Mouse (Mus musculus) midbrain, embryonic 14.5 days (tissue): ENCODE results near the gene Snrnp70. TPM values are rescaled to one million over a fixed set of nuclear protein-coding genes. Genes with fewer than 3 reads are reported as not detected.
"Not testable (repeated sequence)": the region's sequence is repeated elsewhere in the genome, so short reads cannot be mapped to it uniquely, and the experiment has no call there.

Experiments used
- ATAC-seq: fragments of 200-750 bp; cut with Nextera tagmentation; 2 replicates; pipeline ENCODE4 v1.8.0; 2017; ENCODE audit warnings: moderate number of reproducible peaks, moderate library complexity; ENCODE audit not compliant: low FRiP score, low TSS enrichment
- DNase-seq: peaks from one replicate; pipeline ENCODE4 v3.0.0-alpha.2; 2015
- H3K27ac ChIP-seq: fragments of 300-500 bp; sonication (generic); replicated peaks from 2 replicates; pipeline ENCODE4 v1.5.1; 2014; ENCODE audit warnings: mild to moderate bottlenecking, low read depth, low read length, moderate library complexity
- H3K27me3 ChIP-seq: fragments of 300-500 bp; sonication (generic); 2 replicates; pipeline ENCODE4 v1.6.1; 2014; ENCODE audit warnings: low read length, control low read depth, mixed read lengths; ENCODE audit not compliant: control insufficient read depth, insufficient read depth
- H3K36me3 ChIP-seq: fragments of 300-500 bp; sonication (generic); 2 replicates; pipeline ENCODE4 v1.6.1; 2014; ENCODE audit warnings: low read length, control low read depth; ENCODE audit not compliant: control insufficient read depth, insufficient read depth
- H3K4me1 ChIP-seq: fragments of 300-500 bp; sonication (generic); 2 replicates; pipeline ENCODE4 v1.6.1; 2014; ENCODE audit warnings: mild to moderate bottlenecking, antibody characterized with exemption, low read length, control low read depth; ENCODE audit not compliant: control insufficient read depth, insufficient read depth
- H3K4me2 ChIP-seq: fragments of 300-500 bp; sonication (generic); 2 replicates; pipeline ENCODE4 v1.6.1; 2014; ENCODE audit warnings: mild to moderate bottlenecking, low read length, moderate library complexity
- H3K4me3 ChIP-seq: fragments of 300-500 bp; sonication (generic); replicated peaks from 2 replicates; pipeline ENCODE4 v1.5.1; 2014; ENCODE audit warnings: low read depth, low read length
- H3K9ac ChIP-seq: fragments of 300-500 bp; sonication (generic); replicated peaks from 2 replicates; pipeline ENCODE4 v1.6.1; 2014; ENCODE audit warnings: mild to moderate bottlenecking, low read length, moderate library complexity
- H3K9me3 ChIP-seq: fragments of 300-500 bp; sonication (generic); 2 replicates; pipeline ENCODE4 v1.6.1; 2016; ENCODE audit warnings: low read length, control low read depth, mixed read lengths; ENCODE audit not compliant: control insufficient read depth
- WGBS: fragments of 180-500 bp; shearing (Covaris S2); extraction: QIAGEN DNeasy Blood & Tissue Kit; methylation state at CpG from one replicate; pipeline ENCODE4 v1.1.7; 2014; 5-methylcytosine and 5-hydroxymethylcytosine counted together
- polyA plus RNA-seq: library from polyadenylated mRNA; unstranded; fragments of >200 nt; fragmentation: Nextera tagmentation; extraction: Ambion mirVana; gene quantifications from 2 replicates; pipeline ENCODE4 v1.2.1, GENCODE M21; 2014

Snrnp70 gene
- polyA plus RNA-seq, 1 experiment from 2014 or later = 80.6 TPM

DNA sequence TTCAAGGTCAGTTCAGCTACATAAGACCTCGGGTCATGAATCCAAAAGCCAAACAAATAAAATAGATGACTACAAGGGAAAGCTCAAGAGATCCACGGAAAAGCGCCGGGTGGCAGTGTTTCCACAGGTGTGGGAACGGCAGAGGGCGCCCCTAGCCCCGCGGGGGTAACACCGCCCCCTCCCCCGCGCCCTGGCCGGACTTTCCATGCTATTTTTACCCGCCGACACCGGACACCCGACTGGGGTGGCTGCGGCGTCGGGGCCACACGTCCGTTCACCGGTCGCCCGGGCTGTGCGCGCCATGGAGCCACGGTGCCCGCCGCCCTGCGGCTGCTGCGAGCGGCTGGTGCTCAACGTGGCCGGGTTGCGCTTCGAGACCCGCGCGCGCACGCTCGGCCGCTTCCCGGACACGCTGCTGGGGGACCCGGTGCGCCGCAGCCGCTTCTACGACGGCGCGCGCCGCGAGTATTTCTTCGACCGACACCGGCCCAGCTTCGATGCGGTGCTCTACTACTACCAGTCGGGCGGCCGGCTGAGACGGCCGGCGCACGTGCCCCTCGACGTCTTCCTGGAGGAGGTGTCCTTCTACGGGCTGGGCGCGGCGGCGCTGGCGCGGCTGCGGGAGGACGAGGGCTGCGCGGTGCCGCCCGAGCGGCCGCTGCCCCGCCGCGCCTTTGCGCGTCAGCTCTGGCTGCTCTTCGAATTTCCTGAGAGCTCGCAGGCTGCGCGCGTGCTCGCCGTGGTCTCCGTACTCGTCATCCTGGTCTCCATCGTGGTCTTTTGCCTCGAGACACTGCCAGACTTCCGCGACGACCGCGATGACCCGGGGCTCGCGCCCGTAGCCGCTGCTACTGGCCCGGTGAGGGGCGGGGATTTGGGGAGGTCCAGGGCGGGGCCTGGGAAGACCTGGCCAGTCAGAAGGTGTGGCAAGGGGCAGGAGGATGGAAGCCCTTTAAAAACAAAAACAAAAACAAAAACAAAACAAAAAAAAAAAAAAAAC lies 10.9 kb upstream of the Snrnp70 start:
- WGBS = 2% methylated on average over 114 of the region's 114 CpGs
- Histone ChIP-seq H3K4me1 (no peaks in the 10 kb centered on the region), H3K36me3 (no peaks in the 10 kb centered on the region), H3K4me2 (peak overlapping the region; percentile 43), H3K27ac (no peak overlapping the region), H3K9ac (no peak overlapping the region; the same call in 1 of the 2 replicates), H3K27me3 (peaks cover 66% of the 10 kb centered on the region), H3K9me3 (no peaks in the 10 kb centered on the region), H3K4me3 (peak overlapping the region; percentile 26)
- ATAC-seq = no peak
- peak; percentile 25 for DNase-seq

DNA sequence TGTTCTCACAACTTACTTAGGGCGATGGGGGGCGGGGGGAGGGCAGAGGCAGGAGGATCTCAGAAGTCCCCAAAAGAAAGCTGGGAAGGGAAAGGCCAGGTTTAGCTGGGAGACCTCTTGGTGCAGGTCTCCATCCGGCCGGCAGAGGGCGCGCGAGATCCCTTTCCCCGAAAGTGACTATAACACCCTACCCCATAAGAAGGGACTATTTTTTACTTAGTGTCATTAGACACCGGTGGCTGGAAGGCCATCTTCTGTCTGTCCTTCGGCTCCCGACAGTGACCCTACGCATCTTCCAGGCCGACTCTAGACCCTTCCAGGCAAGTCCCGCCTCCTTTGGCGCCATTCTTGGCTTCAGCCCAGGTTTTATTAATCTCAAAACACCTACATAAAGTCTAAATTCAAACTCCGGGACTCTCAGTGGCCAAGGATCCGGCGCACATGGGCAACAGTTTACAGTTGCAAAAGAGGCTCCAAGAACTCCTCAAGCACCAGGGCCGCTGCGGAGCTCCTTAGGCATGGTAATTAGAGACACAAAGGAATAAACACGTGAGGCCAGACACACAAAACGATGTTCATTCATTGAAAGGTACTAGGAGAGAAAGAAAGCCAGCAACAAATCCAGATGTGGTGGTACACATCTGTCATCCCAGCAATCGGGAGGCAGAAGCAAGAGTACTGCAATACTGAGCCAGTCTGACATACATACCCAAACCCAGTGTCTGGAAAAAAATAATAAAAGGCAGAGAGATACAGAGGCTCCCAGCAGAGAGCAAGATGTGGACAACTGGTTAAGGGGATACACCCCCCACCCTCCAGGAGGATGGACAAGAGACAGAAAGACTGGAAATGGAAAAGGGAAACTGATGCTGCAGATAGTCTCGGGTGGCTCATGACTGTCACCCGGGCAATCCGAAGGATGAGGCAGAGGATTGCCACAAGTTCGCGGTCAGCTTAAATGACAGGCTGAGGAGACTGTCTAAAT lies 9.8 kb upstream of the Snrnp70 start, which contains the start of gene Kcna7:
Gene Kcna7 (plus strand): TSS at position 563 of the 985 bp plus-strand sequence.
- DNase-seq = peak; percentile 65
- 12% methylated on average over 28 of the region's 28 CpGs for WGBS
- Histone ChIP-seq H3K4me3 (peak within 1 kb of the TSS; percentile 26), H3K9ac (no peak within 1 kb of the TSS), H3K4me1 (no peaks in the 10 kb centered on the region), H3K4me2 (peak within 1 kb of the TSS; percentile 43), H3K9me3 (no peaks in the 10 kb centered on the region), H3K36me3 (no peaks in the 10 kb centered on the region), H3K27me3 (peaks cover 55% of the 10 kb centered on the region), H3K27ac (no peak within 1 kb of the TSS)
- ATAC-seq = no peak

- H3K4me2 ChIP-seq = no peak overlapping the region
- WGBS = 43% methylated on average over 6 of the region's 6 CpGs
Observed at GRCm38 (mm10) chr7:45403532-45404261, 8.2 kb upstream of the Snrnp70 start.

DNA sequence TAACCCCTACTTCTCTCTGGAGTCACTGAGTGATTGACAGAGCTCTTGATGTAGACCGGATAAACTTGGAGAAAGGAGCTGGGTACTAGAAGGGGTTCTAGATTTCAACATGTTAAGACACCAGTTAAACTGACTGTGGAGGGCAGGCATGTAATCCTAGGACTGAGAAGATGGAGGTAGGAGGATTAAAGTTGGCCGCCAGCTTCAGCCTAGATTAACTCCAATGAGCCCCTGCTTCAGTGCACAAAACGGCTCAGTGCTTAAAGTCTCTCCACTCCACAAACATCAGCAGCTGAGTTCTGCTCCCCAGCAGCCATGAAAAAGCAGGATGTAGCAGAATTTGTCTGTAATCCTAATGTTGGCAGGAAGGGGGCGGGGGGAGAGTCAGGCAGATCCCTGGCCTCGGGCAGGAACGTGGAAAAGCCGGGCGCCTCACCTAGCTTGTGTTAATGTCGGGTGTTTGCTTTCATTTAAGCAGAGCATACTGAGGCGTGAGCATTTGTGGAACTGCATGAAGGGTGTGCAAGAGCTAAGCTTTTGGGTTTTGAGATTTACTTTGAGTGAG lies 6.1 kb upstream of the Snrnp70 start:
- no peak for DNase-seq
- no peak overlapping the region for H3K4me2 ChIP-seq
- H3K27me3 ChIP-seq = peaks cover 19% of the 10 kb centered on the region
- no peaks in the 10 kb centered on the region for H3K4me1 ChIP-seq
- ATAC-seq = no peak
- no peaks in the 10 kb centered on the region for H3K9me3 ChIP-seq
- H3K9ac ChIP-seq = no peak overlapping the region
- no peaks in the 10 kb centered on the region for H3K36me3 ChIP-seq
- H3K27ac ChIP-seq = no peak overlapping the region
- WGBS = 72% methylated on average over 10 of the region's 10 CpGs
- H3K4me3 ChIP-seq = no peak overlapping the region

More at GRCm38 (mm10) chr7:45403532-45404261, 8.2 kb upstream of the Snrnp70 start:
- no peaks in the 10 kb centered on the region for H3K36me3 ChIP-seq
- peaks cover 40% of the 10 kb centered on the region for H3K27me3 ChIP-seq
- H3K9me3 ChIP-seq = no peaks in the 10 kb centered on the region
- H3K4me3 ChIP-seq = no peak overlapping the region
- no peaks in the 10 kb centered on the region for H3K4me1 ChIP-seq
- H3K27ac ChIP-seq = no peak overlapping the region
- ATAC-seq (no peak), DNase-seq (peak; percentile 79)
- H3K9ac ChIP-seq = no peak overlapping the region

GRCm38 (mm10) chr7:45396787-45397186 lies 1.2 kb upstream of the Snrnp70 start:
- no peaks in the 10 kb centered on the region for H3K9me3 ChIP-seq
- WGBS = 67% methylated on average over 2 of the region's 2 CpGs
- H3K9ac ChIP-seq = no peak overlapping the region
- H3K4me1 ChIP-seq = peaks cover 18% of the 10 kb centered on the region
- no peak overlapping the region for H3K4me3 ChIP-seq
- ATAC-seq (no peak), DNase-seq (no peak)
- no peak overlapping the region for H3K4me2 ChIP-seq
- no peaks in the 10 kb centered on the region for H3K27me3 ChIP-seq
- H3K36me3 ChIP-seq = peaks cover 13% of the 10 kb centered on the region
- no peak overlapping the region for H3K27ac ChIP-seq

GRCm38 (mm10) chr7:45396337-45396775 lies 814 bp upstream of the Snrnp70 start:
- H3K4me2 ChIP-seq = peak overlapping the region; percentile 59
- DNase-seq, H3K9me3 ChIP-seq, H3K27me3 ChIP-seq: not testable (repeated sequence)
- WGBS = 5% methylated on average over 3 of the region's 3 CpGs
- peak; percentile 7 for ATAC-seq
- peak overlapping the region; percentile 24; the same call in 1 of the 2 replicates for H3K9ac ChIP-seq
- peaks cover 18% of the 10 kb centered on the region for H3K4me1 ChIP-seq
- H3K4me3 ChIP-seq = peak overlapping the region; percentile 68
- peaks cover 17% of the 10 kb centered on the region for H3K36me3 ChIP-seq
- 0 out of 2 replicates have a peak overlapping the region, but pooled peaks have one; percentile 69 for H3K27ac ChIP-seq

GRCm38 (mm10) chr7:45395129-45395541 lies 407 bp downstream of the Snrnp70 start:
- peak overlapping the region; percentile 99 for H3K4me2 ChIP-seq
- H3K27ac ChIP-seq = peak overlapping the region; percentile 95
- ATAC-seq (peak; percentile 81), DNase-seq (peak; percentile 88)
- H3K4me1 ChIP-seq = peaks cover 18% of the 10 kb centered on the region
- H3K9ac ChIP-seq = peak overlapping the region; percentile 87
- no peaks in the 10 kb centered on the region for H3K9me3 ChIP-seq
- H3K27me3 ChIP-seq = no peaks in the 10 kb centered on the region
- 0% methylated on average over 20 of the region's 20 CpGs for WGBS
- H3K36me3 ChIP-seq = peaks cover 29% of the 10 kb centered on the region
- peak overlapping the region; percentile 68 for H3K4me3 ChIP-seq
